Mouse (Mus musculus) kidney, postnatal 10 days (tissue): ENCODE data around the gene Gnb1l.

Source experiments
- DNase-seq: peaks from one replicate; pipeline ENCODE4 v3.0.0; 2021; ENCODE audit warnings: mixed read lengths

The Gnb1l gene

GRCm38 (mm10) chr16:18551604-18552003 is 53.1 kb downstream of the Gnb1l start:
- DNase-seq = peak; percentile 36

- no peak for DNase-seq
Measured at GRCm38 (mm10) chr16:18552106-18552710, 53.7 kb downstream of the Gnb1l start.

- peak; percentile 30 for DNase-seq
Measured at GRCm38 (mm10) chr16:18554721-18555120, 56.2 kb downstream of the Gnb1l start.

- DNase-seq = peak; percentile 25
Measured at GRCm38 (mm10) chr16:18555235-18555935, 56.9 kb downstream of the Gnb1l start.

- DNase-seq = no peak
Measured at GRCm38 (mm10) chr16:18556461-18556860, 57.9 kb downstream of the Gnb1l start.

GRCm38 (mm10) chr16:18564472-18564871 is 66.0 kb downstream of the Gnb1l start:
- DNase-seq = no peak

GRCm38 (mm10) chr16:18568599-18568998 is 70.1 kb downstream of the Gnb1l start:
- DNase-seq = no peak

GRCm38 (mm10) chr16:18574196-18574595 is 75.7 kb downstream of the Gnb1l start:
- DNase-seq = no peak

- DNase-seq = no peak
Measured at GRCm38 (mm10) chr16:18577071-18577470, 78.6 kb downstream of the Gnb1l start.

GRCm38 (mm10) chr16:18577599-18578160 is 79.2 kb downstream of the Gnb1l start:
- no peak for DNase-seq

GRCm38 (mm10) chr16:18580389-18580788 is 81.9 kb downstream of the Gnb1l start:
- no peak for DNase-seq

- DNase-seq = no peak
Measured at GRCm38 (mm10) chr16:18581050-18581622, 82.6 kb downstream of the Gnb1l start.

- peak; percentile 44 for DNase-seq
Measured at GRCm38 (mm10) chr16:18581623-18582205, 83.2 kb downstream of the Gnb1l start.

GRCm38 (mm10) chr16:18582426-18583148 is 84.1 kb downstream of the Gnb1l start:
- no peak for DNase-seq

- DNase-seq = no peak
Measured at GRCm38 (mm10) chr16:18583169-18583568, 84.7 kb downstream of the Gnb1l start.

GRCm38 (mm10) chr16:18583673-18584357 is 85.3 kb downstream of the Gnb1l start:
- DNase-seq = no peak

GRCm38 (mm10) chr16:18584901-18585510 is 86.5 kb downstream of the Gnb1l start:
- no peak for DNase-seq

- DNase-seq = no peak
Measured at GRCm38 (mm10) chr16:18585676-18586075, 87.2 kb downstream of the Gnb1l start.

GRCm38 (mm10) chr16:18586076-18586905 is 87.8 kb downstream of the Gnb1l start:
- DNase-seq = no peak

GRCm38 (mm10) chr16:18586906-18587546 is 88.5 kb downstream of the Gnb1l start:
- DNase-seq = no peak
